Mouse (Mus musculus): Measurements from ENCODE around the gene Ociad1. TPM values are rescaled to one million over a fixed set of nuclear protein-coding genes. Genes with fewer than 3 reads are reported as not detected.
"Not testable (repeated sequence)": the region's sequence is repeated elsewhere in the genome, so short reads cannot be mapped to it uniquely, and the experiment has no call there.

Gene Ociad1
- total and polyA plus RNA-seq, 3 experiments: 121 to 324 (median 223) TPM

DNA sequence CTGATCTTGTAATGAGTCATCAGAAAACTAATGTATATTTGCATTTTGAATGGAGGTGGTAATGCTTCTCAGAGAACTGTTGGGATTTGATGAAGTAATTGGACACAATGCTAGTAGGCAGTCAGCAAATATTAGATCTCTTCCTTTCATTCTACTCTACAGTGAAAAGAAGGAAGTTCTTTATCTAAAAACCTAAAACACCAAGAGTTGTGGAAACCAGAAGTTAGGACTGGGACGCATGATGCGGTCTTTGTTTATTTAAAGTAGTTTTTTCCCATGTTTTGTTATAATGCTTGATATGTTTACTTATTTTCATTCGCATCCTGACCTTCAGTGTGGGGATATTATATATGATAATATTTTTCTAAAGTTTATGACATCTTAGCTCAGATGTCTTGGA is 14.7 kb downstream of the Ociad1 start:
- ATAC-seq (ENCODE audit: extremely low read depth, insufficient number of reproducible peaks, low FRiP score, poor library complexity, severe bottlenecking): no peak
- no peak for DNase-seq (ENCODE audit: low spot score)
- Histone ChIP-seq H3K4me1 (ENCODE audit: insufficient read depth, low read depth, low read length) (peaks cover 40% of the 10 kb centered on the region), H3K9me3 (replicated peaks) (no peaks in the 10 kb centered on the region), H3K27me3 (ENCODE audit: insufficient read depth, low read length) (no peaks in the 10 kb centered on the region), H3K4me3 (ENCODE audit: low read depth, low read length) (no peak overlapping the region), H3K36me3 (replicated peaks) (peaks cover 85% of the 10 kb centered on the region)
- TF ChIP-seq POLR2AphosphoS5 (IDR thresholded peaks at IDR 0.05; ENCODE audit: insufficient replicate concordance, low read depth, low read length) (no peak), GATA1 (IDR thresholded peaks at IDR 0.05; ENCODE audit: borderline replicate concordance, low read length) (no peak), CTCF (IDR thresholded peaks at IDR 0.05; ENCODE audit: low read depth, low read length) (no peak), TAL1 (conservative IDR thresholded peaks at IDR 0.05; ENCODE audit: low read depth, low read length) (no peak), GATA2 (IDR thresholded peaks at IDR 0.05; ENCODE audit: borderline replicate concordance, low read depth, low read length) (no peak)

DNA sequence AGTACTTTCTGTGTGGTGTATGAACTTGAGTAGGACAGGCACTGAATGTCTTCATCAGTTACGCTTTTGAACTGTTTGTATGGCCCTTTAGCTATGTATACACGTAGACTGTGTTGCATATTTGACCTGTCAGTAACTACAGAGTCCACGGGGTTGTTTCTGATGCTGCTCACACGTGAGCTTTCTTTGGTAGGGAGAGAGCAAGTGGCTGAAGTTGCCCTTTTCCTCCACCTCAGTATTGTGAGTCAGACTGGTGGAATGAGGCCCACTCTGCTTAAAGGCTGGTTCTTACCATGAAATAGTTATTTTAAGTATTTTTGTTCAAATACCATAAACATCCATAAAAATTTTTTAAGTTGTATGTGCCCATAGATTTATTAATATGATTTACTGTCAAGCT is 16.9 kb downstream of the Ociad1 start:
- no peak for TF ChIP-seq CTCF (IDR thresholded peaks at IDR 0.05; ENCODE audit: low read depth, low read length)
- TF ChIP-seq TAL1 (conservative IDR thresholded peaks at IDR 0.05; ENCODE audit: low read depth, low read length): no peak
- ATAC-seq (ENCODE audit: extremely low read depth, insufficient number of reproducible peaks, low FRiP score, poor library complexity, severe bottlenecking) (no peak), DNase-seq (ENCODE audit: low spot score) (no peak)
- Histone ChIP-seq H3K36me3 (replicated peaks) (peaks cover 90% of the 10 kb centered on the region), H3K27me3 (ENCODE audit: insufficient read depth, low read length) (no peaks in the 10 kb centered on the region), H3K9me3 (replicated peaks) (no peaks in the 10 kb centered on the region), H3K4me3 (ENCODE audit: low read depth, low read length) (no peak overlapping the region), H3K4me1 (ENCODE audit: insufficient read depth, low read depth, low read length) (peaks cover 55% of the 10 kb centered on the region)

DNA sequence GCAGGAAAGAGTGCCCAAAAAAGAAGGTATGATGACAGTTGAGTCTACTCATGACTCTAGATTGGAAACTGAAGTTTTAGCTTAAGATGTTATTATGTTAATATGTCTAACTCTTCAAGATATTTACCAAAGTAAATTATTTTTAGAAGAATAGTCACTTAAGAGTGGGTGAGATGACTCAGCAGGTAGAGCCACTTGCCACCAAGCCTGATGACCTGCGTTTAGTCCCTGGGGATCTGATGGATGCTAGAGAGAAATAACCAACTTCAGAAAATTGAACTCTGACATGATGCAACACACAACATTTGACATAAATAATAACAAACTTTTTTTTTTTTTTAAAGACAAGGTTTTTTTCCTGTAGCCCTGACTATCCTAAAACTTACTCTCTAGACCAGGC is 17.8 kb downstream of the Ociad1 start:
- Histone ChIP-seq H3K9me3 (replicated peaks) (no peaks in the 10 kb centered on the region), H3K4me1 (ENCODE audit: insufficient read depth, low read depth, low read length) (peaks cover 62% of the 10 kb centered on the region), H3K27me3 (ENCODE audit: insufficient read depth, low read length) (no peaks in the 10 kb centered on the region), H3K4me3 (ENCODE audit: low read depth, low read length) (no peak overlapping the region), H3K36me3 (replicated peaks) (peaks cover 90% of the 10 kb centered on the region)
- no peak for TF ChIP-seq TAL1 (conservative IDR thresholded peaks at IDR 0.05; ENCODE audit: low read depth, low read length)
- no peak for TF ChIP-seq POLR2AphosphoS5 (IDR thresholded peaks at IDR 0.05; ENCODE audit: insufficient replicate concordance, low read depth, low read length)
- no peak for TF ChIP-seq GATA1 (IDR thresholded peaks at IDR 0.05; ENCODE audit: borderline replicate concordance, low read length)
- ATAC-seq (ENCODE audit: extremely low read depth, insufficient number of reproducible peaks, low FRiP score, poor library complexity, severe bottlenecking): no peak
- no peak for DNase-seq (ENCODE audit: low spot score)

DNA sequence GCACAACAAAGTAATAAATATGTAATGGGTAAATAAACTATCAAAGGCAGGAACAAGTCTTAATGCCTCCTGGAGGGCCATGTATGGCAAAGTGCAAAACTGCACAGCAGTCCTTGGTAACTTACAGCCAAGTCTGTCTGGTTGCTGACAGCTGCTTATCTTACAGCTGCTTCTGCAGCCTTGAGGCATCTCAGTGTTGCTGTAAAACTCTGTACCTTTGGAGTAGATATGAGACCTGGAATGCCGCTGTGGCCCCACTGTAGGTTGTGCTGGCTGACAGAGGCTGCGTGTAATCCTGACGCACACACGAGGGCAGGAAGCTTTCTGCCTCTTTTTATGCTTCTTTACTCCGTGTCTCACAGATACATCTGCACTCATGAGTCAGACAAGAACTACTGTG is 18.9 kb downstream of the Ociad1 start:
- H3K27me3 ChIP-seq (ENCODE audit: insufficient read depth, low read length): no peaks in the 10 kb centered on the region
- no peak overlapping the region; the same call in 1 of the 2 replicates for H3K4me3 ChIP-seq (ENCODE audit: low read depth, low read length)
- peaks cover 91% of the 10 kb centered on the region for H3K36me3 ChIP-seq (replicated peaks)
- no peaks in the 10 kb centered on the region for H3K9me3 ChIP-seq (replicated peaks)
- DNase-seq (ENCODE audit: low spot score): peak; percentile 17
- ATAC-seq (ENCODE audit: extremely low read depth, insufficient number of reproducible peaks, low FRiP score, poor library complexity, severe bottlenecking): peak; percentile 81
- H3K4me1 ChIP-seq (ENCODE audit: insufficient read depth, low read depth, low read length): peaks cover 66% of the 10 kb centered on the region
- TF ChIP-seq GATA2 (IDR thresholded peaks at IDR 0.05; ENCODE audit: borderline replicate concordance, low read depth, low read length) (no peak), TAL1 (conservative IDR thresholded peaks at IDR 0.05; ENCODE audit: low read depth, low read length) (peak; percentile 69)

DNA sequence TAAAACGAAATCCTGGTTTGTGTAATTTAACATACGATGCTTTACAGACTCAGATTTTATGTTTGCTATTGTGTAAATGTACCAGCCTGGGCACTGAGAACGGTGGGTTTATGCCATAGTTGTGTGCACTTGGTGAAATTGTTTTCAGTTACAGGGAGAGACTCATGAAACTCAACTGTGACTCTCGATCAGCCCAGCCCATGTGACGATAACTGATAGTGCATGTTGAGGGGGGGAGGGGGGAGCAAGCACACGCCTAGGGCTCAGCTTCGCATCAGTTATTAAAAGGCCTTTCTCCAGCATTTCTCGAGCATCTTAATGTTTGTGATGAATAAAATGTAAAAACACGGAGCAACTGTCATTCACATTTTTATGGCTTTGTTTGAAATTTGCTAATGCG is 21.0 kb downstream of the Ociad1 start:
- Histone ChIP-seq H3K27me3 (ENCODE audit: insufficient read depth, low read length) (no peaks in the 10 kb centered on the region), H3K9me3 (replicated peaks) (no peaks in the 10 kb centered on the region), H3K4me3 (ENCODE audit: low read depth, low read length) (no peak overlapping the region), H3K4me1 (ENCODE audit: insufficient read depth, low read depth, low read length) (peaks cover 51% of the 10 kb centered on the region), H3K36me3 (replicated peaks) (peaks cover 89% of the 10 kb centered on the region)
- DNase-seq (ENCODE audit: low spot score) (no peak), ATAC-seq (ENCODE audit: extremely low read depth, insufficient number of reproducible peaks, low FRiP score, poor library complexity, severe bottlenecking) (no peak)
- TF ChIP-seq TAL1 (conservative IDR thresholded peaks at IDR 0.05; ENCODE audit: low read depth, low read length): 0 out of 2 replicates have a peak, but pooled peaks have one; percentile 18
- no peak for TF ChIP-seq POLR2AphosphoS5 (IDR thresholded peaks at IDR 0.05; ENCODE audit: insufficient replicate concordance, low read depth, low read length)

DNA sequence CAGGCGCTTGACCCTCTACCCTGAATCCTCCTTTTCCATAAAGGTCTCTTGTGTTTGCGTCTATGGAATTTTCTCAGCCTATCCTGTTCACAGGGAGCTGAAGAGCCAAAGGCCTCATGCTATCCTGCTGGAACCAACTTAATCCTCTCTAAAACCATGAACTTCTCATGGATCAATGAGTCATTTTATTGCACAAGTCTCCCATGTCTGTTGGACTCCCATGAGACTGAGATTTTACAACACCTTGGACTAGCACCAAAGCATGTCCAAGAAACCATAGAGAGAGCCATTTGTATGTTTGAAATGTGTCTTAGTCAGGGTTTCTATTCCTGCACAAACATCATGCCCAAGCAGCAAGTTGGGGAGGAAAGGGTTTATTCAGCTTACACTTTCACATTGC is 22.1 kb downstream of the Ociad1 start:
- Histone ChIP-seq H3K36me3 (replicated peaks) (peaks cover 88% of the 10 kb centered on the region), H3K4me1 (ENCODE audit: insufficient read depth, low read depth, low read length) (peaks cover 53% of the 10 kb centered on the region)

DNA sequence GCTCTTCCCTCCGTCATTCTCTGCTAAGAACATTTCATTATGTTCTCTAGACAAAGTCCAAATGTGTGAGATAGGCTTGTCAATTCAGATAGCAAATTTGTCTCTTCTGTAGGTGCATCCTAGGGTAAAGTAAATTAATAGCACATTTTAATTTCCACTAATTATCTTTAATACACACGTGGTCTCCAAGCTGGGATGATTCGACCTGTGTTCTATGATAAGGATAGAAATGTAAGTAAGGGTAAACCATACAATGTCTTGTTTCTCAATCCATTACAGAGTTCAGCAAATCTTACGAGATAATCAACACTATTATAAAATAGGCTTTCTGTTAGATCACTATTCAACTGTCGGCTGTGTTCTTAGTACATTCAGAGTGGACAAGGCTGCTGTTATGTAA is 26.7 kb downstream of the Ociad1 start:
- ATAC-seq (ENCODE audit: extremely low read depth, insufficient number of reproducible peaks, low FRiP score, poor library complexity, severe bottlenecking): no peak
- peaks cover 76% of the 10 kb centered on the region for H3K36me3 ChIP-seq (replicated peaks)
- TF ChIP-seq CTCF (IDR thresholded peaks at IDR 0.05; ENCODE audit: low read depth, low read length): no peak
- no peak for TF ChIP-seq GATA2 (IDR thresholded peaks at IDR 0.05; ENCODE audit: borderline replicate concordance, low read depth, low read length)
- no peak for TF ChIP-seq GATA1 (IDR thresholded peaks at IDR 0.05; ENCODE audit: borderline replicate concordance, low read length)
- TF ChIP-seq POLR2AphosphoS5 (IDR thresholded peaks at IDR 0.05; ENCODE audit: insufficient replicate concordance, low read depth, low read length): no peak
- no peak for TF ChIP-seq TAL1 (conservative IDR thresholded peaks at IDR 0.05; ENCODE audit: low read depth, low read length)
- H3K4me3 ChIP-seq (ENCODE audit: low read depth, low read length): no peak overlapping the region
- DNase-seq (ENCODE audit: low spot score): no peak
- H3K27me3 ChIP-seq (ENCODE audit: insufficient read depth, low read length): no peaks in the 10 kb centered on the region
- H3K4me1 ChIP-seq (ENCODE audit: insufficient read depth, low read depth, low read length): peaks cover 22% of the 10 kb centered on the region
- no peaks in the 10 kb centered on the region for H3K9me3 ChIP-seq (replicated peaks)

More for the DNA sequence above, 22.1 kb downstream of the Ociad1 start:
- ATAC-seq (ENCODE audit: extremely low read depth, insufficient number of reproducible peaks, low FRiP score, poor library complexity, severe bottlenecking): no peak
- DNase-seq (ENCODE audit: low spot score): no peak
- no peak overlapping the region for H3K4me3 ChIP-seq (ENCODE audit: low read depth, low read length)
- H3K9me3 ChIP-seq (replicated peaks): no peaks in the 10 kb centered on the region
- TF ChIP-seq GATA1 (IDR thresholded peaks at IDR 0.05; ENCODE audit: borderline replicate concordance, low read length): no peak
- no peak for TF ChIP-seq TAL1 (conservative IDR thresholded peaks at IDR 0.05; ENCODE audit: low read depth, low read length)
- TF ChIP-seq POLR2AphosphoS5 (IDR thresholded peaks at IDR 0.05; ENCODE audit: insufficient replicate concordance, low read depth, low read length): no peak
- H3K27me3 ChIP-seq (ENCODE audit: insufficient read depth, low read length): no peaks in the 10 kb centered on the region

DNA sequence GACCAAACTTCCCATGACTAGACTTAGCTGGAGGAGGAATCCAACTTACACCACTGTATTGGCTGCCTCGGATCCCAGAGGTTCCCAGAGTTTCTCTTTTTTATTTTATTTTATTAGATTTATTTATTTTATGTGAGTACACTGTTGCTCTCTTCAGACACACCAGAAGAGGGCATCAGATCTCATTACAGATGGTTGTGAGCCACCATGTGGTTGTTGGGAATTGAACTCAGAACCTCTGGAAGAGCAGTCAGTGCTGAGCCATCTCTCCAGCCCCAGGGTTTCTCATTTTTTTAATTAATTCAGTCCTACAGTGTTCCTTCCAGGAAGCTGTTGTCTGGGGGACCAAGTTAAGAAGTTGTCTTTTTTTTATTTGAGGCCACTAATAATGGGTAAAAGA is 30.1 kb downstream of the Ociad1 start:
- not testable (repeated sequence) for DNase-seq (ENCODE audit: low spot score); H3K4me3 ChIP-seq (ENCODE audit: low read depth, low read length); H3K27me3 ChIP-seq (ENCODE audit: insufficient read depth, low read length); H3K4me1 ChIP-seq (ENCODE audit: insufficient read depth, low read depth, low read length); H3K9me3 ChIP-seq (replicated peaks); ATAC-seq (ENCODE audit: extremely low read depth, insufficient number of reproducible peaks, low FRiP score, poor library complexity, severe bottlenecking)
- H3K36me3 ChIP-seq (replicated peaks): peaks cover 60% of the 10 kb centered on the region

Measured in G1E (cell line).